Mouse (Mus musculus): ENCODE results near the gene Axdnd1. TPM values are rescaled to one million over a fixed set of nuclear protein-coding genes. Genes with fewer than 3 reads are reported as not detected.

Axdnd1 gene
- polyA plus RNA-seq, 1 experiment from 2014 or later, result 0.12 TPM

GRCm38 (mm10) chr1:156288556-156289221 is 132.3 kb downstream of the Axdnd1 start:
- no peaks in the 10 kb centered on the region for H3K27me3 ChIP-seq (replicated peaks; ENCODE audit: control insufficient read depth, insufficient read depth, low read length)
- ATAC-seq (replicated peaks; ENCODE audit: low FRiP score, low TSS enrichment, low read depth), result no peak

GRCm38 (mm10) chr1:156285541-156285896 is 135.4 kb downstream of the Axdnd1 start:
- H3K36me3 ChIP-seq (ENCODE audit: control insufficient read depth, insufficient read depth, low read length), result no peaks in the 10 kb centered on the region

More at GRCm38 (mm10) chr1:156288556-156289221, 132.3 kb downstream of the Axdnd1 start:
- WGBS, result 79% methylated on average over 9 of the region's 9 CpGs
- Histone ChIP-seq H3K4me3 (ENCODE audit: low read depth, low read length) (no peak overlapping the region), H3K9ac (ENCODE audit: low read length) (no peak overlapping the region), H3K27ac (ENCODE audit: low read depth) (no peak overlapping the region), H3K36me3 (ENCODE audit: control insufficient read depth, insufficient read depth, low read length) (no peaks in the 10 kb centered on the region), H3K4me1 (replicated peaks; ENCODE audit: control insufficient read depth, insufficient read depth, low read length) (no peaks in the 10 kb centered on the region), H3K9me3 (ENCODE audit: control insufficient read depth, low read length) (no peaks in the 10 kb centered on the region), H3K4me2 (ENCODE audit: low read length) (no peak overlapping the region)
- DNase-seq (ENCODE audit: low spot score), result no peak

GRCm38 (mm10) chr1:156284851-156285540 is 136.0 kb downstream of the Axdnd1 start:
- Histone ChIP-seq H3K4me2 (ENCODE audit: low read length) (no peak overlapping the region), H3K36me3 (ENCODE audit: control insufficient read depth, insufficient read depth, low read length) (no peaks in the 10 kb centered on the region), H3K4me1 (replicated peaks; ENCODE audit: control insufficient read depth, insufficient read depth, low read length) (no peaks in the 10 kb centered on the region), H3K9ac (ENCODE audit: low read length) (no peak overlapping the region), H3K27me3 (replicated peaks; ENCODE audit: control insufficient read depth, insufficient read depth, low read length) (no peaks in the 10 kb centered on the region), H3K27ac (ENCODE audit: low read depth) (no peak overlapping the region), H3K9me3 (ENCODE audit: control insufficient read depth, low read length) (no peaks in the 10 kb centered on the region), H3K4me3 (ENCODE audit: low read depth, low read length) (no peak overlapping the region)
- WGBS, result 44% methylated on average over 9 of the region's 9 CpGs
- ATAC-seq (replicated peaks; ENCODE audit: low FRiP score, low TSS enrichment, low read depth) (no peak), DNase-seq (ENCODE audit: low spot score) (no peak)

More at GRCm38 (mm10) chr1:156285541-156285896, 135.4 kb downstream of the Axdnd1 start:
- Histone ChIP-seq H3K27ac (ENCODE audit: low read depth) (no peak overlapping the region), H3K4me2 (ENCODE audit: low read length) (no peak overlapping the region), H3K9me3 (ENCODE audit: control insufficient read depth, low read length) (no peaks in the 10 kb centered on the region), H3K4me3 (ENCODE audit: low read depth, low read length) (no peak overlapping the region), H3K4me1 (replicated peaks; ENCODE audit: control insufficient read depth, insufficient read depth, low read length) (no peaks in the 10 kb centered on the region), H3K27me3 (replicated peaks; ENCODE audit: control insufficient read depth, insufficient read depth, low read length) (no peaks in the 10 kb centered on the region), H3K9ac (ENCODE audit: low read length) (no peak overlapping the region)
- ATAC-seq (replicated peaks; ENCODE audit: low FRiP score, low TSS enrichment, low read depth), result no peak
- no peak for DNase-seq (ENCODE audit: low spot score)
- WGBS, result 86% methylated on average over 5 of the region's 5 CpGs

GRCm38 (mm10) chr1:156284207-156284606 is 136.8 kb downstream of the Axdnd1 start:
- DNase-seq (ENCODE audit: low spot score), result no peak
- WGBS, result 42% methylated on average over 10 of the region's 10 CpGs
- no peak for ATAC-seq (replicated peaks; ENCODE audit: low FRiP score, low TSS enrichment, low read depth)

GRCm38 (mm10) chr1:156280131-156280530 is 140.8 kb downstream of the Axdnd1 start:
- Histone ChIP-seq H3K4me1 (replicated peaks; ENCODE audit: control insufficient read depth, insufficient read depth, low read length) (0 out of 2 replicates have a peak, but pooled peaks cover 4% of the 10 kb centered on the region), H3K36me3 (ENCODE audit: control insufficient read depth, insufficient read depth, low read length) (no peaks in the 10 kb centered on the region), H3K9me3 (ENCODE audit: control insufficient read depth, low read length) (no peaks in the 10 kb centered on the region), H3K4me3 (ENCODE audit: low read depth, low read length) (no peak overlapping the region), H3K27ac (ENCODE audit: low read depth) (no peak overlapping the region), H3K27me3 (replicated peaks; ENCODE audit: control insufficient read depth, insufficient read depth, low read length) (no peaks in the 10 kb centered on the region), H3K9ac (ENCODE audit: low read length) (no peak overlapping the region), H3K4me2 (ENCODE audit: low read length) (no peak overlapping the region)
- no peak for DNase-seq (ENCODE audit: low spot score)
- 82% methylated on average over 7 of the region's 7 CpGs for WGBS
- ATAC-seq (replicated peaks; ENCODE audit: low FRiP score, low TSS enrichment, low read depth), result no peak

More at GRCm38 (mm10) chr1:156284207-156284606, 136.8 kb downstream of the Axdnd1 start:
- Histone ChIP-seq H3K4me3 (ENCODE audit: low read depth, low read length) (no peak overlapping the region), H3K27ac (ENCODE audit: low read depth) (no peak overlapping the region), H3K27me3 (replicated peaks; ENCODE audit: control insufficient read depth, insufficient read depth, low read length) (no peaks in the 10 kb centered on the region), H3K4me2 (ENCODE audit: low read length) (no peak overlapping the region), H3K9ac (ENCODE audit: low read length) (no peak overlapping the region), H3K9me3 (ENCODE audit: control insufficient read depth, low read length) (no peaks in the 10 kb centered on the region), H3K4me1 (replicated peaks; ENCODE audit: control insufficient read depth, insufficient read depth, low read length) (no peaks in the 10 kb centered on the region), H3K36me3 (ENCODE audit: control insufficient read depth, insufficient read depth, low read length) (no peaks in the 10 kb centered on the region)

- H3K27ac ChIP-seq (ENCODE audit: low read depth), result no peak overlapping the region
- ATAC-seq (replicated peaks; ENCODE audit: low FRiP score, low TSS enrichment, low read depth), result no peak
Observed at GRCm38 (mm10) chr1:156273647-156274046, 147.3 kb downstream of the Axdnd1 start.

More at GRCm38 (mm10) chr1:156273647-156274046, 147.3 kb downstream of the Axdnd1 start:
- no peak overlapping the region for H3K4me3 ChIP-seq (ENCODE audit: low read depth, low read length)
- no peaks in the 10 kb centered on the region for H3K27me3 ChIP-seq (replicated peaks; ENCODE audit: control insufficient read depth, insufficient read depth, low read length)
- H3K4me1 ChIP-seq (replicated peaks; ENCODE audit: control insufficient read depth, insufficient read depth, low read length), result 0 out of 2 replicates have a peak, but pooled peaks cover 4% of the 10 kb centered on the region
- H3K9ac ChIP-seq (ENCODE audit: low read length), result no peak overlapping the region
- H3K36me3 ChIP-seq (ENCODE audit: control insufficient read depth, insufficient read depth, low read length), result no peaks in the 10 kb centered on the region
- no peaks in the 10 kb centered on the region for H3K9me3 ChIP-seq (ENCODE audit: control insufficient read depth, low read length)
- DNase-seq (ENCODE audit: low spot score), result no peak
- H3K4me2 ChIP-seq (ENCODE audit: low read length), result no peak overlapping the region
- WGBS, result 67% methylated on average over 7 of the region's 7 CpGs

Other genes starting within 250 kb of the Axdnd1 start
- 7.8 and 9.8 TPM in 2 replicates for gene Fam163a, start 216.1 kb downstream of the Axdnd1 start, polyA plus RNA-seq (2014; fragmentation: Nextera tagmentation; extraction: Ambion mirVana)
- gene Tdrd5, start 117.5 kb downstream of the Axdnd1 start, polyA plus RNA-seq (2014; fragmentation: Nextera tagmentation; extraction: Ambion mirVana), result 0.89 and 0.93 TPM in 2 replicates
- 0.05 TPM in 1 of 2 replicates, not detected in the other for gene Nphs2, start 110.4 kb downstream of the Axdnd1 start, polyA plus RNA-seq (2014; fragmentation: Nextera tagmentation; extraction: Ambion mirVana)
- gene Gm2000, start 55.1 kb downstream of the Axdnd1 start, polyA plus RNA-seq (2014; fragmentation: Nextera tagmentation; extraction: Ambion mirVana), result 1,082 and 1,089 TPM in 2 replicates
- gene Soat1, start 53.2 kb upstream of the Axdnd1 start, polyA plus RNA-seq (2014; fragmentation: Nextera tagmentation; extraction: Ambion mirVana), result 62.7 and 64.0 TPM in 2 replicates
- gene Gm10031, start 102.9 kb upstream of the Axdnd1 start, polyA plus RNA-seq (2014; fragmentation: Nextera tagmentation; extraction: Ambion mirVana), result 0.39 and 0.69 TPM in 2 replicates
- 4.7 and 5.1 TPM in 2 replicates for gene Abl2, start 137.6 kb upstream of the Axdnd1 start, polyA plus RNA-seq (2014; fragmentation: Nextera tagmentation; extraction: Ambion mirVana)